Mouse (Mus musculus) T-cell, adult 2 months (primary cell): Measurements from ENCODE around the gene Chst11.
A peak's percentile ranks its signal among the peaks of the same experiment; 100 is the strongest.
"Not testable (repeated sequence)": the region's sequence is repeated elsewhere in the genome, so short reads cannot be mapped to it uniquely, and the experiment has no call there.

Source experiments
- DNase-seq: peaks from one replicate; pipeline ENCODE4 v3.0.0; 2022; ENCODE audit warnings: low spot score

Chst11 gene

DNA sequence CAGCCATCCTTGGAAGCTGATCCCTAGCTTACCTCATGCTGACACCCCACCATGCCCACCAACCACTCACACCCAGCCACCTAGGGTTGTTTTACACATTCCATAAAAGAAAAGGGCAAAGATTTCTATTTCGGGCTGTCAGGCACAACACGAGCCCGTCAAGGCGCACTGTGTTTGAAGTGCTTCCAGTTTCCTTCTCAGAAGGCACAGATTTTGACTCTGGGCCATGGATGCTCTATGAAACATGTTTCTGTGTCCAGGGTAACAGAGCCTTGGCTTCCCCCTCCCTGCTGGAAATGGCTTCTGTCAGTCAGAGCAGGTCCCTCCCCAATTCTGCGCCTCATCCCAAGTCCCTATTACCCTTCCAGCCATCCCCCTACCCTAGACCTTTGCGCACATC, 125.7 kb downstream of the Chst11 start:
- DNase-seq, result no peak

DNA sequence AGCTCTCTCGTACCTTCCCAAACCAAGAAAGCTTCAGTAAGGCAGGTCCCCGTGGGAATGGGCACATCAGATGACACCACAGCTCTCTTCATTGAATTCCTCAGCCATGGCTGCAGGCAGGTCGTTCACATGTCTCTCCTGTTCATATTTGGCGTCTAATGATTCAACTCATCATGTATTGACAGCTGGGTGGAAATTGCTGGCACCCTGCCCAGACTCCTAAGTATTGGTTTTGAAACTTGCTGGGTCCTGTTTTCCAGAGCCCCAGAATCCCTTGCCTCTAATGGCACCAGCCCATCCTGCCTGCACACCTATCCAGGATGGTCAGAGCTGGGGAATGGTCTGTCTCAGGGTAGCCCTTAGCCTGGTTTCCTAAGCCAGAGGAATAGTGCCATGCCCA, 127.0 kb downstream of the Chst11 start:
- no peak for DNase-seq

DNA sequence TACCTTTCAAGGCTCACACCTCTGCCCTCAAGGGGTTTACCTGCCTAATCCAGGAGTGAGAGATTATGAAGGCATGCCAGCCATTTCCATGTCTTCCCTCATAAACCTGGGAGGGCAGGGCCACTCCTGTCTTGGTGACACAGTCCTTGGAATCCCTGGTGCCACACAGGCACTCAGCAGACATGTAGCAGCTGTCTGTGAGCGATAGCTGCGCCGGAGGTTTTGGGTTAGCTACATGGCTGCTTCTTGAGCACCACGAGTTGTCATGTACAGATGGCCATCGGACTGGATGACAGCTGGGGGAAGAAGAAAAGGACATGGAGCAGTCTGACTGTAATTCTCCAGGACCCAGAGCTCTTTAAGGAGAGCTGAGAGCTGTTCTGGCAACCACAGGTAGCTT, 129.3 kb downstream of the Chst11 start:
- no peak for DNase-seq

DNA sequence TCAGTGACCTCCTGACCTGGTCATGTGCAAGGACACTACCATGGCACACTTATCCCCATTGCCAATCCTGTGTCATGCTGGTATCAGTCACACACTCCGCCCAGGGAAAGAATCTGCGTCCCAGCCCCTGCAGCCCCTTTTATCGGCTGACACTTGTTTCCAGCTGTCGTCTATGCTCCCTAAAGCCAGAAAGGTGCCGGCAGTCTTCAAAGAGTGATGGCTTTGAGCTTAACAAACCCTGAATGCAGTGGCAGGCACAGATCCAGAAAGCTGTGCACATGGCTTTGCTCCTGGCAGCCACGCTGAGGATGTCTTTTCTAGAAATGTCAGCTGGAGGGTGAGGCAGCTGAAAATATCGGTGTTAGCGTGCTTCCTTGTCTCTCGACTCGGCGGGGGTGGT, 131.6 kb downstream of the Chst11 start:
- no peak for DNase-seq

DNA sequence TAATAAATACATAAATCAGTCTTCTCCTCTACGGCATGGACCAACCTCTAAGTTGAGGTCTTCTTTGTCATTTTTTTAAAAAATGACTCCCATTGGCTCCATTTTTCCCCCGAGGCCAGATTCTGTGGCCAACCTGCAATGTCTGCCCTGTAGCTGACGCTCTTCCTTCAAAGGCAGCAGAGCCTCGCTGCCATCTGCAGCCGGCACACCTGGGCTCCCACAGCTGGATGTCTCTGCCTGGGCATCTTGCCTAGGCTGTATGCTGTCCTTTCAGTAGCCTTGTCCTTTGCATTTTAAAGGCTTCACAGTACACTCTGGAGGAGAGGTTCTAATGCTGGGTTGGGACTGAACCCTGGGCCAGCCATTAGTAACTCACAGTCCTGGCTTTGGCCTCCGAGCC, 132.6 kb downstream of the Chst11 start:
- DNase-seq, result no peak

DNA sequence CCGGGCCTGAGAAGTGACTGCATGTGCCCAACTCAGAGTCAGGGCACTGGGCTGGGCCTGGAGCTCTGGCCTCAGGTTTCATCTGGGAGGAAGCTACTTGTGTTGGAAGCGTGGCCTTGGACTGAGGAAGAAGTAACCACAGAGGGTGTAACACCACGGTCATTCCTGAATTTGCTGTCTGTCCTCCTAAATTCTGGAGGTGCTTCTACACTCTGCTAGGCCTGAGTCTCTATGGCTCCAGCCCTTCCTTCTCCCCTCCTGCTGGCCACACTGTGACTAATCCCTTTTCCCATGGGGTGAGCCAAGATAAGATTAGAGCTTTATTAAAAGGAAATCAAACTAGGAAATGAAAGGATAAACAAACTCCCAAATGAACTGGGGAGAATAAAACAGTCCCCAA, 133.3 kb downstream of the Chst11 start:
- no peak for DNase-seq

DNA sequence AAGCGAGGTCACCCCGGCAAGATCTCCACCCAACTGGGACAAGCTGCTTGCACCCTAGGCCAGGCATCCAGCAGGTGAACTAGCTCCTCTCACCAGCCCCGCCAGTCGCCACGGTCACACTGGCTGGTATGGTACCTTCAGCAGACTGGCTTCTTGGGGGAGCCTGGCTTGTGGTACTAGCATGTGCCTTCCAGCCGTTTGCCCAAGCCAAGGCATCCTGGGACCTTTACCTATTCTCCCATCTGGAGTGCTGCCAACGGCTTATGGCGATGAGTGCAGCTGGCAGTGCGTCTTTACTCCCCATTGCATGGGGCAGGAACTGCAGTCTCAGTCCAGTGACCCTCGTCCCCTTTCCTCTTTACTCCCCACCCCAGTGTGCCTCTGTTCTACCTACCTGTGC, 133.7 kb downstream of the Chst11 start:
- no peak for DNase-seq

DNA sequence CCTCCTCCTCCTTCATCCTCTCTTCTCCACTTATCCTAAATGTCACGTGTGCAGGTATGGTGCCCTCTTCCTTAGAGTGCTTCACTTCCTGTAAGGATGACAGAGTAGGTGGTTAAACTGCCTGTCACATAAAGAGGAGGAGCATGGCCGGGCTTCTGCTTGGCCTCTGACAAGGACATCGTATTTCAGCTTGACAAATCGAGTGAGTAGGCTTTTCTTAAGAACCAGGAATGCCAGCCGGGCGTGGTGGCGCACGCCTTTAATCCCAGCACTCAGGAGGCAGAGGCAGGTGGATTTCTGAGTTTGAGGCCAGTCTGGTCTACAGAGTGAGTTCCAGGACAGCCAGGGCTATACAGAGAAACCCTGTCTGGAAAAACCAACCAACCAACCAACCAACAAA, 134.2 kb downstream of the Chst11 start:
- not testable (repeated sequence) for DNase-seq

DNA sequence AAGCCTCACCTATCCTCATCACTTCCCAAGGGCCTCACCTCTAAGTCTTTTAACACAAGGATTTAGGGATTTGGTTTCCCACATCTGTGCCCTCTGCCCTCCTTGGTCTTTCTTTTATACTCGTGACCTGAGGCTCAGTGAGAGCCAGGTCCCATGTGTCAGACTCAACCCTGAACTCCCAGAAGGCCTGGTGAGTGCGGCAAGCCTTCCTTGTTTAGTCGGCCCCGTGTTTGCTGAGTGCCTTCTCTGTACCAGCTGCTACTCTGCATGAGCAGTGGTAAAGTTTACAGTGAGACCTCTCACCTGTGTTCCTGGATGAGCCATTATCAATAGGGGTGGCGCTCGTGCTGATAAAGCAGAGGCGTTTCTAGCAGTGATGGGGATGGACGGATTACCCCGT, 134.6 kb downstream of the Chst11 start:
- no peak for DNase-seq

DNA sequence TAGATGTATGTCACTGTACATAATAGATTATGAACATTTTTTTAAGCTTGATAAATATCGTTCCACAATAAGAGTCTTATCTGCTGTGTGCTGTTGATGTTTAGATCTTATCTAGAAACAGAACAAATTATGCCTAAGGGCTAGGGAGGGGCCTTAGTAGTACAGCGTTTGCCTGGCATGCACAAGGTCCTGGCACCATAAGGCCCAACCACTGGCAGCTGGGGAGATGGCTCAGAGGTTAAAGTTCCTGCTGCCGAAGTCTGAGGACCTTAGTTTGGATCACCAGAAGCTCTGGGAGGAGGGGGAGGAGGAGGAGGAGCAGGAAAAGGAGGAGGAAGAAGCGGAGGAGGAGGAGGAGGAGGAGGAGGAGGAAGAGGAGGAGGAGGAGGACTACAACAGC, 135.6 kb downstream of the Chst11 start:
- DNase-seq, result no peak

DNA sequence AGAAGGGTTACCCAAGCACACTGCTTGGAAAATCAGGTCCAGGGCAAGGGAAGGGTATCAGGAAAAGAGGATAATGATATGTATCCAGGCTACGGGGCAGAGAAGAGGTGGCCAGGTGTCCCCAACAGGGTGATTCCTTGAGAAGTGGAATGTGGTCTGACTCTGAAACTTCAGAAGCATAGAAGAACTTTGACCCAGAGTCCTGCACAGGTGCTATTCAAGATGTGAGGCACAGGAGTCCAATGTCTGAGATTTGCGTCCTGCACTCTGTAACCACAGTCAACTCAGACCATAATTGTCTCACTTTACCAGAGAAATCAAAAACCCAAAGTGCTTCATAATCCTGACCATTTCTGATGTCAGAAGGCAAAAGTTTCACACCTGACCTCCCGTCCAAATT, 139.3 kb downstream of the Chst11 start:
- no peak for DNase-seq

DNA sequence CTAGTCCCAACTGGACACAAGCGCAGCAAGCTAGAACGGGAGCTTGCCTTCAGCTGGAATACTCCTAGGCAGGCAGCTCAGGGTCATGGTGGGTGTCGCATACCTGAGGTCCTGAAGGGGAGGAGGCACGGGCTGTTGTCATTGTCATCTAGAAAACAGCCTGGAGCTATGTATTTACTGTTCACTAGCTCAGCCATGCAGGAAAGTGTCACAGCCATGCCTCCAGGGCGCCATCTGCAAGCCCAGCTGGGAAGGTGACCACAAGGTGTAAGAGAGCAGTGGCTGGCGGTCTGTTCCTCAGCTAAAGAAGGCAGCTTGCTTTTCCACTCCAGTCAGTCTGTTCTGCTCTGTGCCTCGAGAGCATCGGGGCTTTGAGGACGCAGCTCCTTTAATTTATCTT, 141.1 kb downstream of the Chst11 start:
- no peak for DNase-seq

DNA sequence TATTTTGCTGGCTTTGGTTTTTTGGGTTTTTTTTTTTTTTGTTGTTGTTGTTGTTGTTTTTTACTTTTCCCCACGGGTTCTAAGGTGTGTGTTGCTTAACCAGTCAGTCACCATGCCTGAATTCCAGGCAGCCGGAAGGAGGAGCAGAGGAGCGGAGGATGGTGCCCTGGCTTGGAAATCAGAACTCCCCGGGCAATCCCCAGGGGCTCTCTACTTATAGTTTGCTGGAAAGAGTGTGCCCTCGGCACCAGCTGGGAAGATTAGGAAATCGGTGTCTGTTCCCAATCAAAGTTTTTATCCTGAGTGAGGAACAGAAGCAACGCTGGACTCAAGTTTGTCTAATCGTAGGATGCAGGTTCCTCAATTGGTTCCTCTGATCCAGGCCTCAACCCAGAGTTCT, 143.1 kb downstream of the Chst11 start:
- DNase-seq, result no peak

DNA sequence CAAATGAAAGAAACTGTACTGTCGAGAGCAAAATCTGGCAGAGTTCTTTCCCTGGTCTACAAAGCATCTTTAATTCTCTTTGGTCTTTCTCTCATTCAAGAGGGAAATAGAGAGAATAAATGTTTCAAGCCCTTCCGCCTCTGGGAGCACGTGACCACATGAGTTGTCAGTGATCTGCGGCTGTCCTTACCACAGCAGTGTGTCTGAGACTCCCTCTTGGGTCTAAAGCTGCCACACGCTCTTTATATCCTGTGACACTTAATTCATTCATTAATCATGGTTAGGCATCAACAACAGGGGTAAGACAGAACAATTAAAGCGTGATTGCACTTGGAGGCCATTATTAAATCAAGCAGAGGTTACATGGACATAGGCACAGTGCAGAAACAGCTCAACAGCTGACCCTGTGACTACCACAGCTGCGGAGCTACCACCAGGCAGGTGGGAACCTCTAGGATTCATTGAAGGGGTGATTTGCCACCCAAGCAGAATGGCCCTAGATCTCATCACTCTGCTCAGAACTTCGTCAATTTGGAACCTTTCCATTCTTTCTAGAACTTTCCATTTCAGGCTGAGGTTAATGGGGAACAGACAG, 144.4 kb downstream of the Chst11 start:
- DNase-seq, result peak; percentile 26

DNA sequence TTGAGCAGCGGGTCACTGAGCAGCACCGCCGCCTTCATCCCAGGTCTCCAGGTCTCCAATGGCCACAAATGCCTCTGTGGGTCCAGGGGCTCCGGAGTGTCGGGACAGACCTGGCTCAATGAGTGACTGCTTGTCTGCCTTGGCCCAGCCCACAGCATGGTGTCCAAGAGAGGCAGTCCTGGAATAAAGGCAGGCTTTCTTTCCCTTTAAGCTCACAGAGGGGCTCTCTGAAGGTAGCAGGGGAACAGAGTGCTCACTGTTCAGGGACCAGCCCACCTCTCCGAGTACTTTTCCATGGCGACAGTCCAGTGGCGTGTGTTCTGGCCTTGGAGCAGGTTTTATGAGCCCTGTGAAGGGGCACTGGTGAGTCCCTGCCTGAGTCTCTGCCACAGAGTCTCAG, 145.3 kb downstream of the Chst11 start:
- DNase-seq, result no peak

DNA sequence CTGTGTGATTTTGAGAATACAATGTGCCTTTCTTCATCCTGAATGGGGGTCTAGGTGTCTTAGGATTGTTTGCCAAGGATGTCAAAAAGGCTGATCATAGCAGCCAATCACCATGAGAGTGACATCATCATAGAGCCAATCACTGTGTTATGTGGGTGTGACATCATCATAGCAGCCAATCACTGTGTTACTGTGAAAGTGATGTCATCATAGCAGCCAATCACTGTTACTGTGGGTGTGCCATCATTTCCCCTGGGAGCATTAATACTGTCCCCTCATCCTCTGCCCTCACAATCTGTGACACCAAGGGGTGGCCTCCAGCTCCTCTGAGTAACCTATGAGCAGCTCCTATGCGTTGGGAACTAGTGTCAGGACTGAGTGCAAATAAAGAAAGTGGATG, 146.6 kb downstream of the Chst11 start:
- no peak for DNase-seq

DNA sequence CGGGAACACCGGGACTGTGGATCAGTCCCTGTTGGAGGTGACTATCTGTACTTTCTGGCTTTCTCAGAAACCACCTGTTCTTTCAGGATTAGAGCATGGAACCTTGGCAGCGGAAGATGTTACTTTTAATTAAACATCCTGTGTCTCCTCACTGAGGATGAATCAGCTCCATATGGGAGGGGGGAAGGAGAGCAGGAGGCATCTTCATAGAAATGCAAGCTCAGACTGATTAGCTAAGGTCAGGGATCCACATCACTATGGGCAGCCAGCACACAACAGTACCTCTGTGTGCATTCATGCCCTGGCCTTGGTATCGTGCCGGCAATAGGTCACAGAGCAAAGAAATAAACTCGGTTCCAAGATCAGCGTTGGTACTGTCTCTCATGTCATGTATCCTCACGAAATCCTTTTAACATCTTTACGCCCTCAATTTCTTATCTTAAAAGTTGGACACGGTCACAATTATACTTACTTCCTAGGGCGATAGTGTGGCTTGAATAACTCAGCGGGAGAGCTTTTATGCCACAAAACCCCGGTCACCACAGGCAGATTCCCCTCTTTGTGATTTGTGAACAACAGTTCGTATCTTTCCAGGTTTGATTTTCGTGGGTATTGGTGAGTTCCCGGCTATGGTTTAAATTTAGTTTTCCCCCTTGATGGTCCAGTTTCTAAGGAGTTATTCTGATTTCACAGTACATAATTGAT, 148.7 kb downstream of the Chst11 start:
- no peak for DNase-seq

DNA sequence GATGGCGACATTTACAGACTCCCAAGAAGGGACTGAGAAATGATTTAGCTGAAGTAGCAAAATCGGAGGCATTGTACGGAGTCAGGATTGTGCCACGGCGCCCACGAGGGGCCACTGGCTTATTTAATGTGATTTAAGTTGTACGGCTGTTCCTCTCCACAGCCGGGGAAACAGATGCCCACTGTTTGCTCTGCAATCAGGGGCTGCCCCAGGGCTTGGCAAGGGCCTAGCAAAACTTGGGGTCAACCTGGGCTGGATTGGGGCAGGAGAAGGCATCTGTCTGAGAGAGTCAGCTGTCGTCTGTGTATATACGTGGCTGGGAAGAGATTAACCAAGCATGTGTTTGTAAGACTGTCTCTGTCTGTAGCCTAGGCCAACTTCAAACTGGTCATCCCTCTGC, 149.6 kb downstream of the Chst11 start:
- no peak for DNase-seq

DNA sequence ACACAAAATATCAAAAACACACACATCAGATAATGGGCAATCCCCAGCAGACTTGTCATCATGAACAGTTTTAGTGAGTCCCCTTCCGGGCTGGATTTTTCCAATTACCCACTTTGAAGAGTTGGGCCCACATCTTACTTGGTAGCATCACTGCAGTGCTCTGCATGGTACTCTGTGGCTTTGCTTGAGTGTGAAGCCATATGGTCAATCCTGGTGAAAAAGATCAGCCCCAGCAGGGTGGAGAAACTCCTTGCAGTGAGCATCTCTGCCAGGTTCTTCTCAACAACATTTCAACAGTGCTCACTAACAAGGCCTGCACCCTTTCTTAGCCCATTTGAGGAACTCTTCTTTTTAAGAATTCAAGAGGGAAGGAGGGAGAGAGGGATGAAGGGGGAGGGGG, 150.7 kb downstream of the Chst11 start:
- no peak for DNase-seq

DNA sequence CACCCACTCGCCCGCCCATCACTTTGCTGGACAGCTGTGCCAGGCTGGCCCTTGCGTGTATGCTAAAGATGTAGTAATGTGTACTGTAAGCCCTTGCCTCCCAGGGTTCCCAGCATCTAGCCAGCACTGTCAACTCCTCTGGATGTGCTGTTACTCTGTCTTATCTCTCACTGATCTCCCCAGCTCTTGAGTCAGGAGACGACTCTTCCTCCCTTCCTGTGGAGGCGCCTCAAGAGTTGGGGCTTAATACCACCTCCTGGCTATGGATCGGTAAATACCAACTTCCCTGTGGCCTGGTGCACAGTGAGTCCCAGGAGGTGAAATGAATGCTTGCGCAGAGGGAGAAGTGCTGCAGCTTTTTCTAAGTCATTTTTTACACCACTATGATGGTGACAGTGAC, 151.8 kb downstream of the Chst11 start:
- DNase-seq, result no peak

DNA sequence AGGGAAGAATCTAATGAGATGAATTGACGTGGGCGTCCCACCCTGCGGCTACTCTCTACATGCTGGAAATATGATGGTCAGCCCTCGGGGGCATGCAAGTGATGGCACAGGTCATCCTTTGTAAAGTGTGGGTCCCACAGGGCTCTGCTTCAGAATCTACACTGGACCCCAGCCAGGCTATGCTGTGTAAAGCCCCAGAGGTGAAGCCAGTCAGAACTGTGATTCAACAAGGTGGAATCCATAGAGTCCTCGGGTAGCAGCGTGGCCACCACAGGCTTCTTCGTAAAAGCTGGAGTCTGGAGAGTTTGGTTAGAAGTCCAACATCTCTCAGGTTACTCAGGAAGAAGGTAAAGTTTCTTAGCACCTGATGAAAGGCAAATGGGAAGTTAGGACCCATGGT, 154.0 kb downstream of the Chst11 start:
- DNase-seq, result no peak

DNA sequence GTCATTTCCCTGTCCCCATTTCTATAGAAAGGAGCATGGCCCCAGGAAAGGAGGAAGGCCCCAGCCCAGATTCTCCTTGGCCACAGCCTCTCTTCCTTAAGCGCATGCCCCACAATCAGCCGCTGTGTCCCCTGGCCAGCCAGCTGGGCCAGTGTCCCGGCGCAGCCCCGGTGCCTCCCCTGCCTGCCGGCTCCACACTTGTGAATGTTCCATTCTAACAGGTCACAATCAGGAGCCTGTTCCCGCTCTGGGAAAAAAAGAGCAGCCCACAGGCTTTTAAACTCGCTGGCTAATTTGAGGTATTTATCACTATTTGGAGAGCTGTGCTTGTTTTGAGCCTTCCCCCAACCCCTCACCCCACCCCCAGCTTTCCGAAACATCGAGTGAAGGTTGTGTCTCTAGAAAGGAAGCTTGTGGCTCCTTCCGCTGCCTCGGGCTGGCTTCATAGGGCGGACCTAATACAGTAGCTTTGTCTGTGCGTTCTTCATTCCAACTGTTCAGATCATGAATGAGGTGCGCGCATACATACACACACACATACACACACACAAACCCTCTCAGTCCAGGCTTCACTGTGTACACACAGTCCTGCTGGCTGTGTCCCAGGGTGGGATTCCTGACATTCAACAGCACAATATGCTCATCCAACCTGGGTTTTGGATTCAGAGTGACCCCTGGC, 155.1 kb downstream of the Chst11 start:
- peak; percentile 15 for DNase-seq

DNA sequence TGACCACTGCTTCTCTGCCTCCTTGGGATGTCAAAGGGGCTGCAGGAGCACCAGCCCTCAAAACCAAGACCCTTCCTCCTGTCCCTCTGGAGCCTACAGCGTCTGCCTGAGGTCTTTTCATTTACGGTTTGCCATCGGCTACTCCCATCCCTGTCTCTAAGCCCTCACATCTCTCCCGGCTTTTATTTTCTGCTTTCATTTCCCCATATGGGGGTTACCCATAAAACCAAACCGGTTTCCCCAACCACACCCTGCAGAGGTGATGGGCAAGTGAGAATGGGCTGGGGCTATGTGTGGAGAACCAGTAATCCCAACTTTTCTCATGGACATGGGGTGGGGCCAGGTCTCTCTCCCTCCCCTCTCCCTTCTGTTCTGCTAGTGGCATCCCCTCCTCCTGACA, 156.1 kb downstream of the Chst11 start:
- DNase-seq, result no peak

DNA sequence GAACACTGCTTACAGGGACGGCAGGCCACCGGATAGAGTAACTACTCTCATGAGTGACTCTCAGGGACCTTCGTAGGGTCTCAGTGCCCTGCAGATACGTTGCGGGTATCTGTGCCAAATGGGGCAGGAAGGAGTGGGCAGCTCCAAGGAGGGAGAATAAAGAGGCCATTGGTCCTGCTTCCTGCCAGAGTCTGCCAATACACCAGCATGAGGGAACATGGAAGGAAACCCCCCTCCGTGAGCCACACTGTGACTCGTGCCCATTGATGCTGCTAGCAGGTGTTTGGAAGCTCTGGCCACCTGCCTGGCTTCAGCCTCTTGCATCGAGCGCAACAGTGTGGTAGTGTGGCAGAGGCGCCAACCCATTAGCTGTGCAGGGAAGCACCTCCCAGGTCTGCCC, 157.8 kb downstream of the Chst11 start:
- no peak for DNase-seq
